Mouse (Mus musculus) megakaryocyte, adult 5-6 weeks (primary cell): ENCODE results near the gene Irf7. TPM values are rescaled to one million over a fixed set of nuclear protein-coding genes. Genes with fewer than 3 reads are reported as not detected.

Experiments
- ATAC-seq: 2 replicates; pipeline ENCODE4 v1.8.0; 2016; ENCODE audit warnings: mild to moderate bottlenecking, inconsistent platforms; ENCODE audit not compliant: poor library complexity, severe bottlenecking
- total RNA-seq, 2 experiments: library from RNA; stranded (forward) in 1 of 2; stranded (reverse) in 1 of 2; fragments of 153-499, 151-499 nt in 1 of 2; fragments of 221-1000, 200-1000 nt in 1 of 2; gene quantifications; 2 replicates each; pipeline versions ENCODE4 v1.2.3 to v1.2.4; 2015 to 2017

Irf7 gene
- total RNA-seq, 2 experiments from 2014 or later = 50.5 to 65.6 TPM

DNA sequence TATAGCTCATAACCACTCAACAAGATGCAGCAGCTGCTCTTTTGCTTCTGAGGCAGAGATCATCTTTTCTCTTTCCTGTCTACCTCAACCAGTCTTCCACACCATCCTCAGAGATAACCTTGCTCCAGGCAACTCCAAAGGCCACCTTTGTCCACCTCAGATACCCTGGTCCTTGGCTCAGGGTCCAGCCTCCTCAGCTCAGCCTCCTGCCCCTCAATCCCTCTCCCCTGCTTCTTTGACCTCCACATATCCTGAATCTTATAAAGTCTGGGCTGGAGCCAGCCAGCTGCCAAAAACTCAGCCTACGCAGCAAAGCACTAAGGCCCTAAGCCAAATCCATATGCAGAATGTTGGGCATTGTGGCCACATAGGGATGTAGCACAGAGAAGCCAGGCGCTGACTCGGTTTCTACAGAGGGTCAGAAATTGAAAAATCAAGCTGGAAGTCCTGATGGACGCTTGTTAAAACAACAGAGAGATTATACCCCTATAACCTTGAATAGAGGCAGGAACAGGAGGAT lies 43.5 kb downstream of the Irf7 start:
- ATAC-seq = no peak

DNA sequence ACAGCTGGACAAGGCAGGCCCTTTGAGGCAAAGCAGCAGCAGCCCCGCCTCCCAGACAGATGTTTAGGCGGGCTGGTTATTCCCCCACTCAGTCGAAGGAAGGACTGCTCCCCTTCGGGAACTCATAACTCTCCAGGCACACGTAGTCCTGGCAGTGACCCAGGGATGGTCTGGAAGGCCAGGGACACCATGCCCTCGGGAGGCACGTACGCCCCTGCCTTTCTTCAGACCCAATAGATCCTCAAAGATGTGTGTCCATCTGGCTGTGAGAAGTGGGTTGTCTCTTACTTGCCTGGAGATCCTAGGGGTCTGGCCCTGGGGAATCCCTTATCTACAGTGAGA lies 44.2 kb downstream of the Irf7 start:
- ATAC-seq = no peak

DNA sequence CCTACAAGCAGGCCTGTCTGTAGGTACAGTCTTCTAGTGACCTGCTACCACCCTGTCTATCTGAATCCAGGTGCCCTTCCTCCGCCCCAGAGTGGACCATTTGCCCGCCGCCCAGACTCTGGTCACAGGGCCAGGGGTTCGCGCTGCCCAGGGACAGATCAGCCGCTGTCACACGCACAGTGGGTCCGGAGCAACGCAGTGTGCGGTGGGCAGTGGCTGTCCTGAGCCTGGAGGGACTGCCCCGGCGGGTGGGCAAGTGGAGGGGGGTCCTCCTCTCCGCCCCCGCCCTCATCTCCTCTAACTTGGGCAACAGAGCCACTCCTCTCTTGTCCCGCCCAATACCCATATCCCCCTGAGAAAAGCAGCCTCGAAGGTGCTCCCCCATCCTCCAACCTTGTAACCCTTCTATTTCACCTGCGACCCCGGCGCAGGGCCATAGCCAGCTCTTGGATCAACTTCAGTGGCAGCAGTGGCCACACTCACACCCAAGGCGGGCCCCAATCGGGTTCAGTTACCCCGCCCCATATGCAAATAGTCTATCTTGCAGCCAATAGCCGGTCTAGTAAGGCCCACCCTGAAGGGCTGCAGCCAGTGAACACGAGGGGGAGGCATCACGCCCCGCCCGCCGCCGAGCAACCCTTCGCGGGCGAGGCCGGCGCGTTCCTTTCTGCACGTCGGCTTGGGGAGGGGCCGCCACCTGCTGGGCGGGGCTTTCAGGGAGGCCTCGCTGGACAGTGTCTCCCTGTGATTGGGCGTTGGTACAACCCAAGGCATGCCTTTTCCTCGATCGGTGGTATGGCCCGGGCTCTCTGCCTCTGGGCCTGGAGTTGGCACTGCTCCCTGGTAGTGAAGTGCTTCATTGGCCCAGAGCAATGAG lies 44.8 kb downstream of the Irf7 start:
- peak; percentile 95 for ATAC-seq

DNA sequence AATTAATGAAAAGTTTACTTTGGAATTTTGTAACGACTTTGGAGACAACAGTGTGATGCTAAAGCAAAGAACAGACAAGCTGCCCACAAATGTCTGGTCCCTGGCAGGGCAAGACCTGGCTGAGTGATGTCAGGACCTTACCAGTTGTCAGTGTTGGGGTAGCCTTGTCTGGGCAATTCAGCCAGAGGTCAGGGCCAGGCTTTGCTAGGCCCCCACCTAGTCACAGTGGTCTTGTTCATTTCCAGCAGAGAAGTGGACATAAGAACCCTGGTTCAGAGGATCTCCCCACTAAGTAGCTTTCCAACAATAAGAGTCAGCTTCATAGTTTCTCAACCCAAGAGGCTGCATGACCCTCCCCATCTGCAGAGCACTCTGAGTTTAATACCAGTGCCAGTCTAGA lies 45.9 kb downstream of the Irf7 start:
- ATAC-seq = no peak

DNA sequence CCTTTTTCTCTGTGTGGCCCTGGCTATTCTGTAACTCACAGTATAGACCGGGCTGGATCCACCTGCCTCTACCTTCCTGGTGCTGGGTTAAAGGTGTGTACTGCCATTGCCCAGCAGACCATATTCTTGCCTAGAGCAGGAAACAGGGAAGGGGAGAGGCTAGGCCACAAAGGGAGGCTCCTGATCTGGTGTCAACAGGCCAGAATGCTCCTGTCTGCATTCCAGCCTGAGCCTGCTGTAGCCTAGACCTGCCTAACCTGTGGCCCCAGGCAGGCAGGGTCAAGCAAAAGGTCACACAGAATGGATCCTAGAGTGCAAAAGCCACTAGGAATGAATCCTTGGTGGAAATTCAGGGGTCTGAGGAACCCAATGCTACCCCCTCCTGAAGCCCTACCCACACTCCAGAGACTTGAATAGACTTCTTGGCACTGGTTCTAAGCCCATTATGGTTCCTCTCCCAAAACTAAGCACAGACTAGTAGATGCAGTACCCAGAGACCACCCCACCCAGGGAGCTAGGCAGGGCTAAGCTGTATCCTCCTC lies 46.7 kb downstream of the Irf7 start:
- no peak for ATAC-seq

DNA sequence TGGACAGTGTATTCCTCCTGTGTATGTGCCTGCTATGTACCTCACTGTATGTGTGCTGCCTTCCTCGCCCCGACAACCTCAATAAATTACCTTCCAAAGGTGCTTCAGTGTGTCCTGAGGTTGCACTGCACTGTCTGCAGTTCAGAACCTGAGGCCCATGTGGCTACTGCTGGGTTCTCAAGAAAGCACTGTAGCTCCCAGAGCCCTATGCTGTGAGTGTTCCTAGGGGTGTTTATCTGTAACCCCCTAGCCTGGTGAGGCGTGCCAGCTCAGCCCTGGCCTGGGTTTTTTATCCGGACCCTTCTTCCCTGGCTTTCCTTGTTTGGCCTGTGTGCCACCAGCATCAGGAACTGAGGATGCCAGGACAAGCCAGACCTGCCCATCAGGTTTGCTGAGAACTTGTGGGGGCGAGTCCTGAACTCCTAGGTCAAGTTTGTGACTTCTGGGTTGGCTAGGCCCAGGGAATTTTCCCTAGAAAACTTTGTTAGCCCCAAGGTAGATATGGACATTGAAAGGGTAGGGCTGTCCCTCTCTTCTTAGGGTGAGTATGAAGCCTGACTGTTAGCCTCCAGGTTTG lies 47.6 kb downstream of the Irf7 start:
- ATAC-seq = no peak

DNA sequence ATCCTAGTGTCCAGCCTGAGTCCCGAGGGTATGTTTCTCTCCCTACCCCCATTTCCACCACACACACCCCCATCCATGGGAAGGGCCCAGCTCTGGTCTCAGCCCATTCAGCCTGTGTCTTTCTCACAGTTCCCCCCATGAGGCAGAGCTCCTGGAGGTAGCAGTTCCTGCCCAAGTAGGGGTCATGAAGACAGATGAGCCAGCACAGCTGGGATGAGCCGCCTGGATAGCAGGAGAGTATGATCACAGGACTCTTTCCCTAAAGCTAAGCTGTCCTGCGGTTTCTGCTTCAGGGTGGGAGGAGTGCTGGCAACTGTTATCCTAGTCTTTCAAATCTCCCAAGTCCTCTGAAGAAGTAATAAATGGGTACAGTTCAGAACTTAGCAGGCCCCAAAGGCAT lies 48.1 kb downstream of the Irf7 start:
- no peak for ATAC-seq

DNA sequence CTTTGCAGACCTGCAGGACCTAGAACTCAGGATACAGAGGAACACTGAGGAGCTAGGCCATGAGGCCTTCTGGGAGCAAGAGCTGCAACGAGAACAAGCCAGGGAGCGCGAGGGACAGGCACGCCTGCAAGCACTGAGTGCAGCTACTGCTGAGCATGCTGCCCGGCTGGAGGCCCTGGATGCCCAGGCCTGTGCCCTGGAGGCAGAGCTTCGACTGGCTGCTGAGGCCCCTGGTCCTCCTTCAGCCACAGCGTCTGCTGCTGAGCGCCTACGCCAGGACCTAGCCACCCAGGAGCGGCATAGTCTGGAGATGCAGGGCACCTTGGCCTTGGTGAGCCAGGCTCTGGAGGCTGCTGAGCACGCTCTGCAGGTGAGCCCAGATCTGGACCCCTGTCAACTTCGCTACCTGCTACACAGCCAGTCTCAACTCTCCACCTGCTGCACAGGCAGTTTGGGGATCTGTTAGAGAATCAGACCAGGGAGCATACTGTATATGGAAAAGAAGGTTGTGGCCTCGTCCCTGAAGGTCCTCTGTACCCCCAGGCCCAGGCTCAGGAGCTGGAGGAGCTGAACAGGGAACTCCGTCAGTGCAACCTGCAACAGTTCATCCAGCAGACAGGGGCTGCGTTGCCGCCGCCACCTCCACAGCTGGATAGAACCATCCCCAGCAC lies 48.8 kb downstream of the Irf7 start:
- ATAC-seq = no peak

DNA sequence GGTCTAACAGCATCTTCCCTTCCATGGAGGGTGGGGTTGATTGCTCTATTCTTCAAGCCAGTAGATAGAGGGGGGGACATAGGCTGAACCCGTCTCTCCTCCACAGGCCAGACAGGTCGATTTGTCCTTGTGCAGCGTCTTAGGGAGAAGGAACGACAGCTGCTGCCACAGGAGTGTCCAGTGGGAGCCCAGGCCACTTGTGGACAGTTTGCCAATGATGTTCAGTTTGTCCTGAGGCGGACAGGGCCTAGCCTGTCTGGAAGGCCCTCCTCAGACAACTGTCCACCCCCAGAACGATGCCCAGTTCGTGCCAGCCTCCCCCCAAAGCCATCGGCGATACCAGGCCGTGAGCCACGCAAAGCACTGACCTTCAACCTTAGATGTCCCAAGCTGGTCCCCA lies 49.4 kb downstream of the Irf7 start:
- ATAC-seq = no peak

DNA sequence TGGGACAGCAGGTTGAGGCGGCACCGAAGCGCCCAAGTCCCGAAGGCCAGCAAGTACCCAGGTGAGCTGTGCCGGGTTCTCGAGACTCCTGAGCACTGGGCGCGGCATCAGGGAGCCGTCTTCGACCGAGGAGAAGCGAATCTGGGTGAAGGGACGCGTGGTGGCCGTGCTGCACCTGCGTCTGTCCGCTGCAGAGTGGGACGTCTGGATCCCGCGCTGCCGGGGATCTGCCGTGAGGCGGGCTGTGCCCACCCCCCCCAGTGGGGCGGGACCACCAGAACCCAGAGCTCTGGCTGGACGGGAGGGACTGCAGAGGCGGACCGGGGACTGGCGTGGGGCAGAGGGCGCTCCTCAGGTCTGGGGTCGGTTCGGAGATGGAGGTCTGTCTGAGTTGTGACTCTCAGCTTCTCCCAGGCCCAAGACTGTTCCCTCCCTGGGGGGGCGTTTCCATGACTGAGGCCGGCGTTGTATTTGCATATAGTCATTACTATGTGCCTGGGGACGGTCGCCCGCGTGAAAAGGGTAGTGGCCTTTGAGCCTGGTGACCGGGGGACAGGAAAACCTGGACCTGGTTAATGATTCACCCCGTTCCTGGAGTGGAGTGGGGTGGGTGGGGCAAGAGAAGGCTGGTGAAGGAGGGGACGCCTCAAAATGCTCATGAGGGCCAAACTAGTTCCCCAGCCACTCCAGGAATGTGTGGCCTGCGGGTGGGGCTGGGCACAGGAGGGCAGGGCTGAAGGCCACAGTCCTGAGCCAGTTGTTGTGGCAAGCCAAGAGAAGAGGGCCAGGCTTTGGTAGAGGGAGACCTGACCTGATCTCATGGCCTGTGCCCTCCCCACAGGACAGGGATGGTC lies 50.2 kb downstream of the Irf7 start:
- peak; percentile 16; the same call in 1 of the 2 replicates for ATAC-seq

DNA sequence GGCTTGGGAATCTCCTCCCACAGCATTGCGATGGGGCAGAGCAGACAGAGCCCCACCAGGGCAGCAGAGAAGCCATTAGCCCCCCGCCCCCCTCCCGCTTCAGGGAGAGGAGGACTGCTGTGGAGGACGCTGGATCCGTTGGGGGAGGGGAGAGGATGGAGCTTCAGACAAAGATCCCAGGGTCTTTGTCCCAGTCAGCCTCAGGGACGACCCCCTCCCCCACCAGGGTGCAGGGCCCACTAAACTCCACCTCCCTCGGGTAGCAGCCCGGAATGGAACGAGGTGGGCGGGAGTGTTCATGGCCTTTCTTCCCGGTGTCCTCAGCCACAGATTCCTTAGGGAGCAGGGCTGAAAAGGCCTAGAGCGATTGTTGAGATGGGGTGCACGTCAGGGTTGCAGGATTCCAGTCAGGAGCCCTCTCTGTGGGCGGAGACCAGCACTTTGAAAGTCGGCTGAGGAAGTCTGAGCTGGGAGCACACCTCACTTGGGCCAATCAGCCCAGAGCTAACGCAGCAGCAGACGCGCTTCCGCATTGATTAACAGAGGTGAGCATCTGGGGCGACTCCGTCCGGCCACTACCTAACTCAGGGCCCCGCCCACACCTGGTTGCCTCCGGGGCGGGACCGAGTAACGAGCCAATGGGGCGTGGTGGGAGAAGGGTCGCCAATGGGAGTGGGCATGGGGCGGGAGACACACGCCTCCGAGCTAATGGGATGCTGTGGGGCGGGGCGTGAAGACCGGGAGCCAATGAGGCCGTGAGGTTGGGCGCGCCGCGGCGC lies 51.0 kb downstream of the Irf7 start, which contains the start of gene Rassf7:
Rassf7 (plus strand) TSS at position 760 of the 779 bp plus-strand sequence.
- peak; percentile 94 for ATAC-seq

DNA sequence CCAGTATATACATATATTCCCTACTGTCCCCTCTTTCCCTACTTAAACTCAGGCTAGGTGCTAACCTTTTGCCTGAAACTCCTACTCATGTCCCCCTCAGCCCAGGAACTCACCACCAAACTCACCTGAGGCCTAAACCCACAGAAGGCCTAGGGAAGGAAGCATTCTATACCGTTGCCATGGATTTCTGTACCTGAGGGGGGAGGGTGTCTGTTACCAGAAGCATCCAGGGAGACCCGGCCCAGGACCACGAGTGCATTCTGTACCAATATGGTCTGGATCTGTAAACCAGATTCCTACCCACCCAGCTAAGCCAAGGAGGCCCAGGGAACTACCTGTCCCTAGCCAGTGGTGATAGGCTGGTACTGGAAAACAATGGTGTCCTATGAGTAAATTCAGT lies 52.0 kb downstream of the Irf7 start:
- ATAC-seq = no peak

DNA sequence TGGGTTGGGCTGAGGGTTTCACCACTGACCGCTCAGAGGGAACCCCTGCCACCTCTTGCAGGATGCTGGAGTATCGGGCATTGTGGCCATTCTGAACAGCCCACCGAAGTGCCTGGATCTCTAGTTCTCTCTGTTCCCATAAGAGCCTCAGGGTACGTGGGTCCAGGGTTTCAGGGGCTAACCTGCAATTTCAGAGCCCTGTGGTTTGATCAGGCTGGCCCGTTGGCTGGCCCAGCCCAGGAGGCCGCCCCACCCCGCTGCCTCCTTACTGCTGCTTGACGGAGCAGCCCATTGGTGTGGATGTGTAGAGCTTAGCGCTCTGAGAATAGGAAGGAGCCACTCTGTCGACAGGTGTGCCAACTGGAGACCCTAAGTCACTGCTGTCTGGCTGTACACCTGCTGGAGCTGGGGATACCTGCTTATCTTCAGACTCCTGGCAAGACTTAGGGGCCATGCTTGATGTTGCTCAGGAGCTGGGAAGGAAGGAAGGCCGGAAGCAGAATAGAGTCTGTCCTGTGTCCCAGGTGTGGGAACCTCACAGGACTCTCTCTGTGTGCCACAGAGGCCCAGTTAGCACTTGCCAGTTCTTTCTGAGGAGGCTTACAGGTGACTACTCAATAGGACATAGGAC lies 52.6 kb downstream of the Irf7 start, which contains the start of gene Lmntd2:
Lmntd2 (minus strand) TSS at position 476 of the 631 bp plus-strand sequence.
- no peak for ATAC-seq

DNA sequence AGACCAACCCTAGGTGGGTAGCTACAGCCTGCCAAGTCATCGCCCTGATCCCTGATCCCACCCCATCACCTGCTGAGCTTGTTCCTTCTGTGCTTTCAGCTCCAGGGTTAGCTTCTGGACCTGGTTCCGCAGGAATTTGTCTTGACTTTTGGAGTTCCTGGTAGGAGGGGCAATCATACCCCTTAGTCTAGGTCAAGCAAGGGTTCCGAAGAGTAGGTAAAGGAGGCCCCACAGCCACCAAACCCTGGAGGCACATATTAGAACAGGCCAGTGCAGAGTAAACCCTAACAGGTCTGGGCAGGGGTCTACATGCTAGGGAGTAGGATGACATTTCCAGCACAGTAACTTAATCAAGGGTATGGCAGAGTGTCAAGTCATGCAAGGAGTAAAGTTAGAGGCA lies 53.1 kb downstream of the Irf7 start:
- no peak for ATAC-seq

Other genes with a start within 250 kb of the Irf7 start
- gene Ifitm6, start 248.6 kb downstream of the Irf7 start, total RNA-seq (2015) = 1,773 and 2,031 TPM in 2 replicates
- gene Ifitm6, start 248.6 kb downstream of the Irf7 start, total RNA-seq (2017) = 1,518 and 1,657 TPM in 2 replicates
- not detected in 2 replicates for gene Gm17387, start 237.3 kb downstream of the Irf7 start, total RNA-seq (2015)
- gene Gm17387, start 237.3 kb downstream of the Irf7 start, total RNA-seq (2017) = not detected in 2 replicates
- gene B4galnt4, start 205.4 kb downstream of the Irf7 start, total RNA-seq (2015) = 1.5 and 3.0 TPM in 2 replicates
- gene B4galnt4, start 205.4 kb downstream of the Irf7 start, total RNA-seq (2017) = 1.7 and 2.5 TPM in 2 replicates
- gene Pkp3, start 188.3 kb downstream of the Irf7 start, total RNA-seq (2015) = 6.7 and 9.7 TPM in 2 replicates
- gene Pkp3, start 188.3 kb downstream of the Irf7 start, total RNA-seq (2017) = 3.8 and 6.1 TPM in 2 replicates
- 7.5 and 9.3 TPM in 2 replicates for gene Sigirr, start 165.9 kb downstream of the Irf7 start, total RNA-seq (2015)
- 7.7 and 8.2 TPM in 2 replicates for gene Sigirr, start 165.9 kb downstream of the Irf7 start, total RNA-seq (2017)
- gene Ano9, start 148.7 kb downstream of the Irf7 start, total RNA-seq (2015) = not detected in 2 replicates
- not detected in 2 replicates for gene Ano9, start 148.7 kb downstream of the Irf7 start, total RNA-seq (2017)
- 7.1 and 10.2 TPM in 2 replicates for gene Ptdss2, start 144.1 kb downstream of the Irf7 start, total RNA-seq (2015)
- 1.9 and 2.6 TPM in 2 replicates for gene Ptdss2, start 144.1 kb downstream of the Irf7 start, total RNA-seq (2017)
- gene Rnh1, start 93.6 kb downstream of the Irf7 start, total RNA-seq (2015) = 70.5 and 86.8 TPM in 2 replicates
- 74.2 and 94.3 TPM in 2 replicates for gene Rnh1, start 93.6 kb downstream of the Irf7 start, total RNA-seq (2017)
- gene Hras, start 72.5 kb downstream of the Irf7 start, total RNA-seq (2015) = 29.0 and 40.0 TPM in 2 replicates
- 20.7 and 27.1 TPM in 2 replicates for gene Hras, start 72.5 kb downstream of the Irf7 start, total RNA-seq (2017)
- 2.1 and 2.2 TPM in 2 replicates for gene Lrrc56, start 72.3 kb downstream of the Irf7 start, total RNA-seq (2015)
- gene Lrrc56, start 72.3 kb downstream of the Irf7 start, total RNA-seq (2017) = 1.3 and 4.3 TPM in 2 replicates
- 0.36 TPM in 1 of 2 replicates, not detected in the other for gene Lmntd2, start 52.4 kb downstream of the Irf7 start, total RNA-seq (2015)
- gene Lmntd2, start 52.4 kb downstream of the Irf7 start, total RNA-seq (2017) = 0.04 TPM in 1 of 2 replicates, not detected in the other
- 3.9 and 4.1 TPM in 2 replicates for gene Rassf7, start 50.6 kb downstream of the Irf7 start, total RNA-seq (2015)
- 2.2 and 4.1 TPM in 2 replicates for gene Rassf7, start 50.6 kb downstream of the Irf7 start, total RNA-seq (2017)
- gene Phrf1, start 37.7 kb downstream of the Irf7 start, total RNA-seq (2015) = 42.8 and 48.9 TPM in 2 replicates
- 48.7 and 63.5 TPM in 2 replicates for gene Phrf1, start 37.7 kb downstream of the Irf7 start, total RNA-seq (2017)
- not detected in 2 replicates for gene Cdhr5, start 10.3 kb upstream of the Irf7 start, total RNA-seq (2015)
- not detected in 2 replicates for gene Cdhr5, start 10.3 kb upstream of the Irf7 start, total RNA-seq (2017)
- gene Sct, start 12.7 kb upstream of the Irf7 start, total RNA-seq (2015) = not detected in 2 replicates
- not detected in 2 replicates for gene Sct, start 12.7 kb upstream of the Irf7 start, total RNA-seq (2017)
- not detected in 2 replicates for gene Drd4, start 25.5 kb upstream of the Irf7 start, total RNA-seq (2015)
- gene Drd4, start 25.5 kb upstream of the Irf7 start, total RNA-seq (2017) = not detected in 2 replicates
- gene Deaf1, start 61.2 kb upstream of the Irf7 start, total RNA-seq (2015) = 36.1 and 36.5 TPM in 2 replicates
- 11.4 and 14.6 TPM in 2 replicates for gene Deaf1, start 61.2 kb upstream of the Irf7 start, total RNA-seq (2017)
- gene Tmem80, start 61.3 kb upstream of the Irf7 start, total RNA-seq (2015) = 11.8 and 12.0 TPM in 2 replicates
- gene Tmem80, start 61.3 kb upstream of the Irf7 start, total RNA-seq (2017) = 6.0 and 8.7 TPM in 2 replicates
- gene Eps8l2, start 72.4 kb upstream of the Irf7 start, total RNA-seq (2015) = not detected in 2 replicates
- gene Eps8l2, start 72.4 kb upstream of the Irf7 start, total RNA-seq (2017) = not detected in 2 replicates
- 197 and 213 TPM in 2 replicates for gene Taldo1, start 125.7 kb upstream of the Irf7 start, total RNA-seq (2015)
- gene Taldo1, start 125.7 kb upstream of the Irf7 start, total RNA-seq (2017) = 795 and 884 TPM in 2 replicates
- gene Gatd1, start 147.7 kb upstream of the Irf7 start, total RNA-seq (2015) = 22.8 and 26.4 TPM in 2 replicates
- gene Gatd1, start 147.7 kb upstream of the Irf7 start, total RNA-seq (2017) = 12.9 and 13.1 TPM in 2 replicates
- gene Cend1, start 163.0 kb upstream of the Irf7 start, total RNA-seq (2015) = 0.18 TPM in 1 of 2 replicates, not detected in the other
- not detected in 2 replicates for gene Cend1, start 163.0 kb upstream of the Irf7 start, total RNA-seq (2017)
- 14.6 and 15.0 TPM in 2 replicates for gene Slc25a22, start 171.4 kb upstream of the Irf7 start, total RNA-seq (2015)
- gene Slc25a22, start 171.4 kb upstream of the Irf7 start, total RNA-seq (2017) = 3.2 and 6.4 TPM in 2 replicates
- gene Pidd1, start 177.5 kb upstream of the Irf7 start, total RNA-seq (2015) = 7.1 and 8.1 TPM in 2 replicates
- 6.1 and 10.5 TPM in 2 replicates for gene Pidd1, start 177.5 kb upstream of the Irf7 start, total RNA-seq (2017)
- gene Rplp2, start 180.9 kb upstream of the Irf7 start, total RNA-seq (2015) = 1,660 and 1,825 TPM in 2 replicates
- gene Rplp2, start 180.9 kb upstream of the Irf7 start, total RNA-seq (2017) = 1,271 and 1,459 TPM in 2 replicates
- gene Pnpla2, start 188.7 kb upstream of the Irf7 start, total RNA-seq (2015) = 31.2 and 34.5 TPM in 2 replicates
- 9.1 and 12.3 TPM in 2 replicates for gene Pnpla2, start 188.7 kb upstream of the Irf7 start, total RNA-seq (2017)
- 1.6 and 1.8 TPM in 2 replicates for gene Cracr2b, start 194.6 kb upstream of the Irf7 start, total RNA-seq (2015)
- 1.5 and 2.0 TPM in 2 replicates for gene Cracr2b, start 194.6 kb upstream of the Irf7 start, total RNA-seq (2017)
- 13.3 and 16.8 TPM in 2 replicates for gene Cd151, start 200.9 kb upstream of the Irf7 start, total RNA-seq (2015)
- 21.6 and 26.4 TPM in 2 replicates for gene Cd151, start 200.9 kb upstream of the Irf7 start, total RNA-seq (2017)
- gene Polr2l, start 208.7 kb upstream of the Irf7 start, total RNA-seq (2015) = 16.6 and 24.0 TPM in 2 replicates
- 17.9 and 27.6 TPM in 2 replicates for gene Polr2l, start 208.7 kb upstream of the Irf7 start, total RNA-seq (2017)
- gene Tspan4, start 208.8 kb upstream of the Irf7 start, total RNA-seq (2015) = 1.4 and 1.5 TPM in 2 replicates
- gene Tspan4, start 208.8 kb upstream of the Irf7 start, total RNA-seq (2017) = 1.9 and 3.3 TPM in 2 replicates